ENCODE assay signal across 8 mouse cellular contexts in the genomic region with DNA sequence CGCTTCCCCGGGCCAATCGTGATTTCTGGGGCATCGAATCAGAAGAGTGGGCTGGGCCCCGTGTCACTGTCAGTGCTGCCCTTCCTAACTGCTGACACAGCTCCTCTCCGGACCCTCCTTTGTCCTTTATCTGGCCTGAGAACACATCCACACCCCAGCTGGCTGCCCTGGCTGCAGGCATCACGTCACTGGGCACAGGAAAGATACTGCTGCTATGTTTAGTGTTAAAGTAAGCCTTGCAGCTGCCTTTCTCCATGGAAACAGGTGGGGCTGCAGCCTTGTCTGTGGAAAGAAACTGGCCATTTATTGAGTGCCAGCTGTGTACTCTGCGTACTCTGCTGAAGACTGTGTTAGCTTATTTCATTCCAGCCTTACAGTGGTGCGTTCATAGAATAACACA.
A peak's percentile ranks its signal among the peaks of the same experiment; 100 is the strongest.
DNase-seq lines count a peak whose midpoint lies in the region; ATAC-seq and TF ChIP-seq lines count a peak whose summit lies in the region.

No protein-coding gene starts in this region.

- no peaks in the 10 kb centered on the region for H3K27me3 ChIP-seq in forebrain, embryonic 13.5 days
- H3K27me3 ChIP-seq in forebrain, embryonic 11.5 days (ENCODE audit: control insufficient read depth, insufficient read depth, low read length): no peaks in the 10 kb centered on the region
- no peaks in the 10 kb centered on the region for H3K27me3 ChIP-seq in limb, embryonic 15.5 days
- no peaks in the 10 kb centered on the region for H3K27me3 ChIP-seq in stomach, postnatal 0 days (ENCODE audit: control insufficient read depth, insufficient read depth, low read length)

- no peak overlapping the region; the same call in 1 of the 2 replicates for H3K9ac ChIP-seq in forebrain, embryonic 13.5 days
- no peak overlapping the region for H3K9ac ChIP-seq in forebrain, embryonic 11.5 days (ENCODE audit: low read length)
- H3K9ac ChIP-seq in limb, embryonic 15.5 days: no peak overlapping the region
- no peak overlapping the region for H3K9ac ChIP-seq in stomach, postnatal 0 days (ENCODE audit: low read length)

- H3K4me1 ChIP-seq in forebrain, embryonic 13.5 days: peaks cover 33% of the 10 kb centered on the region
- H3K4me1 ChIP-seq in forebrain, embryonic 11.5 days (replicated peaks; ENCODE audit: control insufficient read depth, insufficient read depth, low read length): peaks cover 5% of the 10 kb centered on the region
- peaks cover 10% of the 10 kb centered on the region; the same call in 1 of the 2 replicates for H3K4me1 ChIP-seq in limb, embryonic 15.5 days
- H3K4me1 ChIP-seq in stomach, postnatal 0 days (replicated peaks; ENCODE audit: control insufficient read depth, insufficient read depth): no peaks in the 10 kb centered on the region

- WGBS in forebrain, embryonic 13.5 days: 70% methylated on average over 9 of the region's 9 CpGs
- WGBS in forebrain, embryonic 11.5 days: 69% methylated on average over 9 of the region's 9 CpGs
- WGBS in limb, embryonic 15.5 days: 65% methylated on average over 9 of the region's 9 CpGs
- 43% methylated on average over 9 of the region's 9 CpGs for WGBS in stomach, postnatal 0 days

- H3K36me3 ChIP-seq in forebrain, embryonic 13.5 days (ENCODE audit: poor library complexity, severe bottlenecking): no peaks in the 10 kb centered on the region
- H3K36me3 ChIP-seq in forebrain, embryonic 11.5 days (ENCODE audit: control insufficient read depth, insufficient read depth, low read length): no peaks in the 10 kb centered on the region
- H3K36me3 ChIP-seq in limb, embryonic 15.5 days: no peaks in the 10 kb centered on the region
- H3K36me3 ChIP-seq in stomach, postnatal 0 days (ENCODE audit: control insufficient read depth, insufficient read depth, low read length): no peaks in the 10 kb centered on the region

- ATAC-seq in forebrain, embryonic 13.5 days: 0 out of 2 replicates have a peak, but pooled peaks have one; percentile 14
- ATAC-seq in forebrain, embryonic 11.5 days (replicated peaks; ENCODE audit: low FRiP score): no peak
- peak; percentile 40; the same call in 1 of the 2 replicates for ATAC-seq in limb, embryonic 15.5 days (ENCODE audit: insufficient number of reproducible peaks, low FRiP score, low TSS enrichment, low read depth)
- ATAC-seq in stomach, postnatal 0 days (ENCODE audit: low FRiP score, low TSS enrichment): peak; percentile 45; the same call in 1 of the 2 replicates

- H3K4me2 ChIP-seq in forebrain, embryonic 13.5 days: no peak overlapping the region
- no peak overlapping the region for H3K4me2 ChIP-seq in forebrain, embryonic 11.5 days (ENCODE audit: low read depth, low read length, severe bottlenecking)
- no peak overlapping the region for H3K4me2 ChIP-seq in limb, embryonic 15.5 days
- H3K4me2 ChIP-seq in stomach, postnatal 0 days (replicated peaks; ENCODE audit: low read depth): no peak overlapping the region

- no peak for TF ChIP-seq CTCF in stomach, postnatal 0 days (IDR thresholded peaks at IDR 0.05; ENCODE audit: low read depth)

- H3K27ac ChIP-seq in forebrain, embryonic 13.5 days: no peak overlapping the region
- no peak overlapping the region for H3K27ac ChIP-seq in forebrain, embryonic 11.5 days (ENCODE audit: low read depth, low read length)
- H3K27ac ChIP-seq in limb, embryonic 15.5 days: no peak overlapping the region
- no peak overlapping the region for H3K27ac ChIP-seq in stomach, postnatal 0 days (replicated peaks)

- H3K4me3 ChIP-seq in forebrain, embryonic 13.5 days: no peak overlapping the region
- no peak overlapping the region for H3K4me3 ChIP-seq in forebrain, embryonic 11.5 days (ENCODE audit: low read depth, low read length)
- no peak overlapping the region for H3K4me3 ChIP-seq in limb, embryonic 15.5 days
- H3K4me3 ChIP-seq in stomach, postnatal 0 days (ENCODE audit: low read depth, low read length): no peak overlapping the region

- H3K9me3 ChIP-seq in forebrain, embryonic 13.5 days (replicated peaks): no peaks in the 10 kb centered on the region
- no peaks in the 10 kb centered on the region for H3K9me3 ChIP-seq in forebrain, embryonic 11.5 days (ENCODE audit: control insufficient read depth, low read length)
- H3K9me3 ChIP-seq in limb, embryonic 15.5 days: no peaks in the 10 kb centered on the region
- no peaks in the 10 kb centered on the region for H3K9me3 ChIP-seq in stomach, postnatal 0 days (ENCODE audit: control insufficient read depth, low read length)

- no peak for DNase-seq in forebrain, embryonic 11.5 days (ENCODE audit: low spot score)
- peak; percentile 10 for DNase-seq in right cerebral cortex, adult 18-20 months
- DNase-seq in right cerebral cortex, postnatal 4 days: no peak
- DNase-seq in stomach, postnatal 0 days (ENCODE audit: low spot score): peak; percentile 23
- DNase-seq in urinary bladder, postnatal 10 days (ENCODE audit: low spot score): no peak
- no peak for DNase-seq in adrenal gland, postnatal 4 days (ENCODE audit: low spot score in 2 of 2)

- TF ChIP-seq EP300 in stomach, postnatal 0 days (optimal IDR thresholded peaks at IDR 0.05): no peak

Comparison
In these comparisons a context has a peak if more than half of its experiments do, and no peak if none do; other contexts are left out.
1. DNase-seq: peak in right cerebral cortex, adult 18-20 months (single experiment) and stomach, postnatal 0 days (single experiment); none in forebrain, embryonic 11.5 days (single experiment), right cerebral cortex, postnatal 4 days (single experiment), urinary bladder, postnatal 10 days (single experiment) and adrenal gland, postnatal 4 days (0 of 2).